Mouse (Mus musculus): ENCODE data around the gene Tcaf1. TPM values are rescaled to one million over a fixed set of nuclear protein-coding genes. Genes with fewer than 3 reads are reported as not detected.

Tcaf1 gene
- total and polyA plus RNA-seq, 2 experiments, result 1.6 to 2.5 TPM

DNA sequence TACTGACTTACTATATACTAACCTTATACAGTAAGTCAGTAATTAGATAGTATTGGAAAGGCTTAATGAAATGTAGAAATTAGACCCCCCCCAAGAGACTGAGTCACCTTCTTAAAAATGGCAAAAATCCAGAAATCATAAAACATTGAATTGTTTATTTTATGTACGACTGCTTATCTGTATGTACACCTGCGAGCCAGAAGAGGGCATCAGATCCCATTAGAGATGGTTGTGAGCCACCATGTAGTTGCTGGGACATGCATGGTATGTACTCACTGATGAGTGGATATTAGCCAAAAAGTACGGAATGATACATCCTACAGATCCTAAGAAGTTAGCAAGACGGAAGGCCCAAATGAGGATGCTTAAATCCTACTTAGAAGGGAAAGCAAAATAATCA, 78.5 kb downstream of the Tcaf1 start:
- WGBS, result 71% methylated on average over 4 of the region's 4 CpGs

More for the DNA sequence above, 78.5 kb downstream of the Tcaf1 start:
- Histone ChIP-seq H3K27ac (replicated peaks; ENCODE audit: insufficient read depth, low read depth, low read length) (no peak overlapping the region), H3K9ac (ENCODE audit: low read depth, low read length) (no peak overlapping the region), H3K79me2 (ENCODE audit: control insufficient read depth, insufficient read depth, low read length) (no peaks in the 10 kb centered on the region), H3K4me1 (ENCODE audit: control insufficient read depth, insufficient read depth, low read length) (no peaks in the 10 kb centered on the region), H3K4me3 (ENCODE audit: insufficient read depth, low read depth, low read length) (no peak overlapping the region), H3K36me3 (ENCODE audit: control insufficient read depth, insufficient read depth, low read length) (no peaks in the 10 kb centered on the region), H3K27me3 (ENCODE audit: control insufficient read depth, insufficient read depth, low read length) (no peaks in the 10 kb centered on the region)
- DNase-seq (ENCODE audit: extremely low read depth, low read depth, low spot score), result no peak
- TF ChIP-seq CTCF (IDR thresholded peaks at IDR 0.05; ENCODE audit: low read depth, low read length) (no peak), POLR2A (IDR thresholded peaks at IDR 0.05; ENCODE audit: extremely low read depth, insufficient read depth, low read length) (no peak)

Other genes with a start within 250 kb of the Tcaf1 start
- not detected in 2 replicates for gene Olfr458, start 244.9 kb downstream of the Tcaf1 start, total RNA-seq (2014; rRNA removed)
- gene Olfr458, start 244.9 kb downstream of the Tcaf1 start, polyA plus RNA-seq (2012; rRNA removed), result not detected in 2 replicates
- not detected in 2 replicates for gene Olfr457, start 233.8 kb downstream of the Tcaf1 start, total RNA-seq (2014; rRNA removed)
- gene Olfr457, start 233.8 kb downstream of the Tcaf1 start, polyA plus RNA-seq (2012; rRNA removed), result not detected in 2 replicates
- gene Olfr456, start 222.9 kb downstream of the Tcaf1 start, total RNA-seq (2014; rRNA removed), result not detected in 2 replicates
- not detected in 2 replicates for gene Olfr456, start 222.9 kb downstream of the Tcaf1 start, polyA plus RNA-seq (2012; rRNA removed)
- gene Olfr455, start 162.5 kb downstream of the Tcaf1 start, total RNA-seq (2014; rRNA removed), result not detected in 2 replicates
- not detected in 2 replicates for gene Olfr455, start 162.5 kb downstream of the Tcaf1 start, polyA plus RNA-seq (2012; rRNA removed)
- gene Tcaf3, start 112.4 kb downstream of the Tcaf1 start, total RNA-seq (2014; rRNA removed), result not detected in 2 replicates
- not detected in 2 replicates for gene Tcaf3, start 112.4 kb downstream of the Tcaf1 start, polyA plus RNA-seq (2012; rRNA removed)
- gene Tcaf2, start 64.8 kb downstream of the Tcaf1 start, total RNA-seq (2014; rRNA removed), result 0.65 and 0.67 TPM in 2 replicates
- 0.10 and 0.18 TPM in 2 replicates for gene Tcaf2, start 64.8 kb downstream of the Tcaf1 start, polyA plus RNA-seq (2012; rRNA removed)
- not detected in 2 replicates for gene Olfr453, start 29.3 kb upstream of the Tcaf1 start, total RNA-seq (2014; rRNA removed)
- not detected in 2 replicates for gene Olfr453, start 29.3 kb upstream of the Tcaf1 start, polyA plus RNA-seq (2012; rRNA removed)
- not detected in 2 replicates for gene Olfr38, start 46.3 kb upstream of the Tcaf1 start, total RNA-seq (2014; rRNA removed)
- not detected in 2 replicates for gene Olfr38, start 46.3 kb upstream of the Tcaf1 start, polyA plus RNA-seq (2012; rRNA removed)
- not detected in 2 replicates for gene Olfr452, start 75.0 kb upstream of the Tcaf1 start, total RNA-seq (2014; rRNA removed)
- not detected in 2 replicates for gene Olfr452, start 75.0 kb upstream of the Tcaf1 start, polyA plus RNA-seq (2012; rRNA removed)
- not detected in 2 replicates for gene Olfr450, start 101.9 kb upstream of the Tcaf1 start, total RNA-seq (2014; rRNA removed)
- not detected in 2 replicates for gene Olfr450, start 101.9 kb upstream of the Tcaf1 start, polyA plus RNA-seq (2012; rRNA removed)
- not detected in 2 replicates for gene Olfr449, start 124.3 kb upstream of the Tcaf1 start, total RNA-seq (2014; rRNA removed)
- gene Olfr449, start 124.3 kb upstream of the Tcaf1 start, polyA plus RNA-seq (2012; rRNA removed), result not detected in 2 replicates
- gene Olfr448, start 180.4 kb upstream of the Tcaf1 start, total RNA-seq (2014; rRNA removed), result not detected in 2 replicates
- gene Olfr448, start 180.4 kb upstream of the Tcaf1 start, polyA plus RNA-seq (2012; rRNA removed), result not detected in 2 replicates
- gene Olfr447, start 198.8 kb upstream of the Tcaf1 start, total RNA-seq (2014; rRNA removed), result not detected in 2 replicates
- gene Olfr447, start 198.8 kb upstream of the Tcaf1 start, polyA plus RNA-seq (2012; rRNA removed), result not detected in 2 replicates
- not detected in 2 replicates for gene Olfr446, start 211.3 kb upstream of the Tcaf1 start, total RNA-seq (2014; rRNA removed)
- gene Olfr446, start 211.3 kb upstream of the Tcaf1 start, polyA plus RNA-seq (2012; rRNA removed), result not detected in 2 replicates
- not detected in 2 replicates for gene Olfr444, start 239.0 kb upstream of the Tcaf1 start, total RNA-seq (2014; rRNA removed)
- gene Olfr444, start 239.0 kb upstream of the Tcaf1 start, polyA plus RNA-seq (2012; rRNA removed), result not detected in 2 replicates

All from liver, adult 2 months (tissue).